Mouse (Mus musculus) kidney, postnatal 0 days (tissue): ENCODE data around the gene Sun2. TPM values are rescaled to one million over a fixed set of nuclear protein-coding genes. Genes with fewer than 3 reads are reported as not detected.

Experiments used
- ATAC-seq: fragments of 200-750 bp; cut with Nextera tagmentation; replicated peaks from 2 replicates; pipeline ENCODE4 v1.8.0; 2017; ENCODE audit warnings: low read depth, moderate number of reproducible peaks, moderate TSS enrichment, moderate library complexity; ENCODE audit not compliant: low FRiP score
- DNase-seq: peaks from one replicate; pipeline ENCODE4 v3.0.0-alpha.2; 2016; ENCODE audit warnings: low spot score
- H3K27ac ChIP-seq: fragments of 300-500 bp; sonication (generic); 2 replicates; pipeline ENCODE4 v1.5.1; 2014; ENCODE audit warnings: mild to moderate bottlenecking
- H3K27me3 ChIP-seq: fragments of 300-500 bp; sonication (generic); 2 replicates; pipeline ENCODE4 v1.6.1; 2014; ENCODE audit warnings: low read length, mixed read lengths; ENCODE audit not compliant: insufficient read depth
- H3K36me3 ChIP-seq: fragments of 300-500 bp; sonication (generic); 2 replicates; pipeline ENCODE4 v1.6.1; 2014; ENCODE audit warnings: low read length, mixed read lengths; ENCODE audit not compliant: insufficient read depth
- H3K4me1 ChIP-seq: fragments of 300-500 bp; sonication (generic); replicated peaks from 2 replicates; pipeline ENCODE4 v1.6.1; 2014; ENCODE audit warnings: antibody characterized with exemption, low read length, mixed read lengths; ENCODE audit not compliant: insufficient read depth
- H3K4me2 ChIP-seq: fragments of 300-500 bp; sonication (generic); 2 replicates; pipeline ENCODE4 v1.6.1; 2014; ENCODE audit warnings: mild to moderate bottlenecking, low read length, moderate library complexity, mixed read lengths
- H3K4me3 ChIP-seq: fragments of 300-500 bp; sonication (generic); replicated peaks from 2 replicates; pipeline ENCODE4 v1.5.1; 2014; ENCODE audit warnings: low read depth, low read length
- H3K9ac ChIP-seq: fragments of 300-500 bp; sonication (generic); 2 replicates; pipeline ENCODE4 v1.6.1; 2014; ENCODE audit warnings: low read depth, low read length
- H3K9me3 ChIP-seq: fragments of 300-500 bp; sonication (generic); replicated peaks from 2 replicates; pipeline ENCODE4 v1.6.1; 2016; ENCODE audit warnings: low read length, inconsistent platforms, mixed read lengths
- CTCF ChIP-seq: IDR thresholded peaks from 2 replicates; pipeline ENCODE4 v1.5.1; 2016; ENCODE audit warnings: antibody characterized with exemption, low read depth, mild to moderate bottlenecking, moderate library complexity
- WGBS: fragments of 180-500 bp; shearing (Covaris S2); extraction: QIAGEN DNeasy Blood & Tissue Kit; methylation state at CpG from one replicate; pipeline ENCODE4 v1.1.7; 2014; 5-methylcytosine and 5-hydroxymethylcytosine counted together
- polyA plus RNA-seq: library from polyadenylated mRNA; unstranded; fragments of >200 nt; fragmentation: Nextera tagmentation; extraction: Ambion mirVana; gene quantifications from 2 replicates; pipeline ENCODE4 v1.2.1, GENCODE M21; 2015

Sun2 gene
- polyA plus RNA-seq, 1 experiment from 2014 or later: 3.5 TPM

DNA sequence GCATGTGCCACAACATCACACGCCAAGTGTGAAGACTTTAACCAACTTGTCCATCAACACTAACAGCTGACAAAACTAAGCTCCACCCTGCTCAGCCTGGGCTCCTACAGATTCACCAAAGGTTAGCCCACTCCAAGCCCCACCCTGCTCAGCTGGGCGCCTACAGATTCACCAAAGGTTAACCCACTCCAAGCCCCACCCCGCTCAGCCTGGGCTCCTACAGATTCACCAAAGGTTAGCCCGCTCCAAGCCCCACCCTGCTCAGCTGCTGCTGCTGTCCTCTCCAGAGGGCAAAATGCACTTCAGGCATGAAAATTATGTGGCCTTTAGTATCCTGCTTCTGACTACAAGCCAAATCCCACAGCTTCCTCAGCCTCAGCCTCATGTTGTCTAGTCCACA lies 60.4 kb downstream of the Sun2 start:
- 94% methylated on average over 4 of the region's 4 CpGs for WGBS
- Histone ChIP-seq H3K27ac (no peak overlapping the region), H3K4me2 (no peak overlapping the region), H3K4me1 (peaks cover 36% of the 10 kb centered on the region), H3K27me3 (no peaks in the 10 kb centered on the region), H3K4me3 (no peak overlapping the region), H3K9me3 (no peaks in the 10 kb centered on the region), H3K9ac (no peak overlapping the region), H3K36me3 (peaks cover under 1% of the 10 kb centered on the region; the same call in 1 of the 2 replicates)
- no peak for TF ChIP-seq CTCF
- ATAC-seq (no peak; the same call in 1 of the 2 replicates), DNase-seq (no peak)

DNA sequence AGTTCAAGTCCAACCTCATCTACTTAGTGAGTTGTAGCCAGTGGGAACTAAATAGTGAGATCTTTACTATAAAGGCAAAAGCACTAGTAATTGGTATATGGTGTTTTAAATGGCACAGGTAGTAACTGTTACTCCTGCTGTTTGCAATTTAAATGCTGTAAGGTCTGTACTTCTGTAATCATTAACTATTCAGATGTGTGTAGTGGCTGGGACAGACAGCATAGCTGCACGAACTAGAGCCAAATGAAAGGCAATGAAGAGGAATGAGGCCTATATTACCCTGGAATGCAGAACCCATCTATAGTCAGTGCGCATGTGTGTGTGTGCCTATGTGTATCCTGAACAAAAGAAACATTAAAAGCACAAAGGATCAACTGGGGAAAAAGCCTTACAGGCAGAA lies 64.4 kb downstream of the Sun2 start:
- TF ChIP-seq CTCF: no peak
- Histone ChIP-seq H3K4me2 (no peak overlapping the region), H3K27me3 (no peaks in the 10 kb centered on the region), H3K36me3 (peaks cover 26% of the 10 kb centered on the region), H3K9me3 (no peaks in the 10 kb centered on the region), H3K4me3 (no peak overlapping the region), H3K4me1 (0 out of 2 replicates have a peak, but pooled peaks cover 5% of the 10 kb centered on the region), H3K9ac (no peak overlapping the region), H3K27ac (peak overlapping the region; percentile 60; the same call in 1 of the 2 replicates)
- ATAC-seq (no peak; the same call in 1 of the 2 replicates), DNase-seq (no peak)
- 65% methylated on average over 2 of the region's 2 CpGs for WGBS

Other genes with a start within 250 kb of the Sun2 start
- 0.11 TPM in 1 of 2 replicates, not detected in the other for gene Kcnj4, start 237.3 kb downstream of the Sun2 start, polyA plus RNA-seq
- gene Kdelr3, start 226.1 kb downstream of the Sun2 start, polyA plus RNA-seq: 41.6 and 54.9 TPM in 2 replicates
- 38.6 and 39.9 TPM in 2 replicates for gene Ddx17, start 195.8 kb downstream of the Sun2 start, polyA plus RNA-seq
- 1.7 and 1.9 TPM in 2 replicates for gene Dmc1, start 137.4 kb downstream of the Sun2 start, polyA plus RNA-seq
- gene Fam227a, start 83.6 kb downstream of the Sun2 start, polyA plus RNA-seq: 0.66 and 1.3 TPM in 2 replicates
- gene Cby1, start 83.3 kb downstream of the Sun2 start, polyA plus RNA-seq: 51.7 and 52.7 TPM in 2 replicates
- gene Tomm22, start 71.7 kb downstream of the Sun2 start, polyA plus RNA-seq: 264 TPM in 2 replicates
- gene Josd1, start 54.6 kb downstream of the Sun2 start, polyA plus RNA-seq: 18.8 and 19.0 TPM in 2 replicates
- 24.3 and 26.9 TPM in 2 replicates for gene Gtpbp1, start 51.7 kb downstream of the Sun2 start, polyA plus RNA-seq
- 59.3 and 61.8 TPM in 2 replicates for gene Dnal4, start 35.3 kb upstream of the Sun2 start, polyA plus RNA-seq
- gene Nptxr, start 62.2 kb upstream of the Sun2 start, polyA plus RNA-seq: 1.1 and 1.4 TPM in 2 replicates
- gene Npcd, start 91.7 kb upstream of the Sun2 start, polyA plus RNA-seq: 0.28 TPM in 1 of 2 replicates, not detected in the other
- 39.0 and 46.6 TPM in 2 replicates for gene Cbx6, start 92.2 kb upstream of the Sun2 start, polyA plus RNA-seq
- gene Apobec3, start 149.1 kb upstream of the Sun2 start, polyA plus RNA-seq: 26.1 and 26.4 TPM in 2 replicates
- 4.5 and 4.6 TPM in 2 replicates for gene Cbx7, start 228.6 kb upstream of the Sun2 start, polyA plus RNA-seq